Comparison of ENCODE assay signal across 17 mouse cellular contexts in genomic region chr13:43203641-43204040, GRCm38 (mm10). TPM values are rescaled to one million over a fixed set of nuclear protein-coding genes. Genes with fewer than 3 reads are reported as not detected.
DNase-seq lines count a peak whose midpoint lies in the region; ATAC-seq lines count a peak whose summit lies in the region.
"Had no signal": no experiment of that assay in that cellular context is flagged by ENCODE, and none has a peak within 500 bp of the region (broad histone marks: within the 10 kb centered on the region; RNA-seq: fewer than 3 reads in every experiment).

No protein-coding gene starts in this region.

- 57% methylated on average over 5 of the region's 5 CpGs for WGBS in embryonic facial prominence, embryonic 14.5 days
- WGBS in embryonic facial prominence, embryonic 10.5 days: 68% methylated on average over 5 of the region's 5 CpGs

- no peak overlapping the region for H3K9ac ChIP-seq in embryonic facial prominence, embryonic 14.5 days (ENCODE audit: low read depth, low read length)
- H3K9ac ChIP-seq: embryonic facial prominence, embryonic 12.5 days; hindbrain, embryonic 13.5 days; liver, postnatal 0 days had no signal

- no peaks in the 10 kb centered on the region for H3K4me1 ChIP-seq in embryonic facial prominence, embryonic 14.5 days (ENCODE audit: control insufficient read depth, insufficient read depth, low read length)
- H3K4me1 ChIP-seq in embryonic facial prominence, embryonic 10.5 days: peaks cover 17% of the 10 kb centered on the region
- peaks cover 14% of the 10 kb centered on the region for H3K4me1 ChIP-seq in brown adipose tissue, adult 24 weeks (ENCODE audit: control insufficient read depth, insufficient read depth, insufficient read length, low read length)

- H3K36me3 ChIP-seq in embryonic facial prominence, embryonic 14.5 days (ENCODE audit: control insufficient read depth, insufficient read depth, low read length): no peaks in the 10 kb centered on the region
- H3K36me3 ChIP-seq in embryonic facial prominence, embryonic 10.5 days (replicated peaks): no peaks in the 10 kb centered on the region
- H3K36me3 ChIP-seq: embryonic facial prominence, embryonic 12.5 days had no signal

- intact Hi-C loops in left cerebral cortex, postnatal 4 days (cut with DNase I): no loop called here

- peak; percentile 40 for DNase-seq in embryonic facial prominence, embryonic 14.5 days (ENCODE audit: low spot score)
- DNase-seq in embryonic facial prominence, embryonic 10.5 days (ENCODE audit: low spot score): no peak
- peak; percentile 28 for DNase-seq in left cerebral cortex, postnatal 4 days
- DNase-seq in left cerebral cortex, adult 8-10 months (ENCODE audit: low spot score in 2 of 2): no peak
- peak; percentile 77 for DNase-seq in lung, postnatal 10 days
- DNase-seq in thymus, postnatal 25 days: no peak
- no peak for DNase-seq in ovary, adult 18-20 months (ENCODE audit: low spot score)
- DNase-seq: kidney, postnatal 4 days; liver, postnatal 0 days; midbrain, embryonic 14.5 days; right cerebral cortex, postnatal 4 days had no signal

- H3K4me2 ChIP-seq in embryonic facial prominence, embryonic 14.5 days (ENCODE audit: low read depth, low read length): no peak overlapping the region
- H3K4me2 ChIP-seq: embryonic facial prominence, embryonic 12.5 days; hindbrain, embryonic 13.5 days had no signal

- no peak for ATAC-seq in embryonic facial prominence, embryonic 14.5 days (ENCODE audit: low read depth)
- ATAC-seq: intestine, postnatal 0 days; liver, postnatal 0 days had no signal

- H3K27me3 ChIP-seq in embryonic facial prominence, embryonic 14.5 days (replicated peaks; ENCODE audit: control insufficient read depth, insufficient read depth, low read length): no peaks in the 10 kb centered on the region
- peaks cover 11% of the 10 kb centered on the region; the same call in 1 of the 2 replicates for H3K27me3 ChIP-seq in embryonic facial prominence, embryonic 10.5 days (replicated peaks; ENCODE audit: low read depth, poor library complexity, severe bottlenecking)
- H3K27me3 ChIP-seq: embryonic facial prominence, embryonic 12.5 days; hindbrain, embryonic 13.5 days had no signal

- no peak overlapping the region for H3K27ac ChIP-seq in embryonic facial prominence, embryonic 14.5 days (replicated peaks; ENCODE audit: low read depth, low read length)
- no peak overlapping the region for H3K27ac ChIP-seq in embryonic facial prominence, embryonic 10.5 days (replicated peaks)
- H3K27ac ChIP-seq in brown adipose tissue, adult 24 weeks (replicated peaks; ENCODE audit: low read depth, low read length): peak overlapping the region; percentile 8; the same call in 1 of the 2 replicates
- H3K27ac ChIP-seq: embryonic facial prominence, embryonic 12.5 days; forebrain, embryonic 10.5 days; hindbrain, embryonic 13.5 days had no signal

- H3K4me3 ChIP-seq in embryonic facial prominence, embryonic 14.5 days (ENCODE audit: low read depth, low read length): no peak overlapping the region
- no peak overlapping the region for H3K4me3 ChIP-seq in embryonic facial prominence, embryonic 10.5 days
- H3K4me3 ChIP-seq in brown adipose tissue, adult 24 weeks (ENCODE audit: insufficient read depth, low read depth, low read length): no peak overlapping the region
- H3K4me3 ChIP-seq: embryonic facial prominence, embryonic 12.5 days; forebrain, embryonic 10.5 days; hindbrain, embryonic 13.5 days; left cerebral cortex, adult 2 months had no signal

- H3K9me3 ChIP-seq in embryonic facial prominence, embryonic 14.5 days (ENCODE audit: control insufficient read depth, low read length): no peaks in the 10 kb centered on the region
- no peaks in the 10 kb centered on the region for H3K9me3 ChIP-seq in embryonic facial prominence, embryonic 10.5 days
- H3K9me3 ChIP-seq: embryonic facial prominence, embryonic 12.5 days; forebrain, embryonic 10.5 days; hindbrain, embryonic 13.5 days had no signal

RNA-seq across cellular contexts. Expression of gene Tbc1d7, which starts 32.3 kb away (rescaled TPM):
- 45.9 and 55.1 TPM in 2 replicates for polyA plus RNA-seq in embryonic facial prominence, embryonic 14.5 days (2014; fragmentation: Nextera tagmentation; extraction: Ambion mirVana)
- polyA plus RNA-seq in embryonic facial prominence, embryonic 10.5 days (2016; fragmentation: Nextera tagmentation; extraction: Ambion mirVana): 62.9 and 64.8 TPM in 2 replicates
- total RNA-seq in left cerebral cortex, postnatal 4 days (2021): 10 to 100 TPM; 34.5 to 37.3 TPM
- 10 to 100 TPM; 25.2 to 28.3 (median 26.1) TPM for total RNA-seq in left cerebral cortex, adult 8-10 months (2022)
- 19.9 and 27.2 TPM in 2 replicates for polyA plus RNA-seq in brown adipose tissue, adult 24 weeks (2012; ENCODE audit: insufficient read depth, insufficient read length, missing spikeins)

Comparison
In these comparisons a context has a peak if more than half of its experiments do, and no peak if none do; other contexts are left out.
1. DNase-seq: peak in embryonic facial prominence, embryonic 14.5 days (single experiment), left cerebral cortex, postnatal 4 days (single experiment) and lung, postnatal 10 days (single experiment); none in embryonic facial prominence, embryonic 10.5 days (single experiment), left cerebral cortex, adult 8-10 months (0 of 2), thymus, postnatal 25 days (single experiment) and ovary, adult 18-20 months (single experiment).